Mouse (Mus musculus): ENCODE measurements at regions not wholly inside any gene's neighbourhood (a gene's known extent, or its start where the extent isn't known, plus 50 kb on each side); places are given as distances from the start of the nearest gene placed in this dataset.

- Histone ChIP-seq H3K9ac (replicated peaks) (no peak overlapping the region), H3K9me3 (no peaks in the 10 kb centered on the region), H3K27ac (no peak overlapping the region), H3K27me3 (no peaks in the 10 kb centered on the region), H3K36me3 (no peaks in the 10 kb centered on the region), H3K4me1 (replicated peaks) (no peaks in the 10 kb centered on the region), H3K4me3 (replicated peaks) (no peak overlapping the region), H3K4me2 (replicated peaks) (no peak overlapping the region)
- 82% methylated on average over 2 of the region's 2 CpGs for WGBS
- no peak for ATAC-seq
Observed at GRCm38 (mm10) chr16:18718040-18718439, 58.6 kb upstream of the Cldn5 start.

- no peak for ATAC-seq
- Histone ChIP-seq H3K9me3 (no peaks in the 10 kb centered on the region), H3K9ac (replicated peaks) (no peak overlapping the region), H3K4me2 (replicated peaks) (no peak overlapping the region), H3K36me3 (no peaks in the 10 kb centered on the region), H3K27ac (no peak overlapping the region; the same call in 1 of the 2 replicates), H3K27me3 (no peaks in the 10 kb centered on the region), H3K4me3 (replicated peaks) (no peak overlapping the region), H3K4me1 (replicated peaks) (no peaks in the 10 kb centered on the region)
- 64% methylated on average over 13 of the region's 13 CpGs for WGBS
Observed at GRCm38 (mm10) chr16:18720433-18721233, 56.0 kb upstream of the Cldn5 start.

GRCm38 (mm10) chr16:18723186-18723843 is 53.3 kb upstream of the Cldn5 start:
- Histone ChIP-seq H3K27me3 (no peaks in the 10 kb centered on the region), H3K9me3 (no peaks in the 10 kb centered on the region), H3K9ac (replicated peaks) (no peak overlapping the region), H3K27ac (no peak overlapping the region), H3K4me1 (replicated peaks) (no peaks in the 10 kb centered on the region), H3K4me2 (replicated peaks) (no peak overlapping the region), H3K36me3 (no peaks in the 10 kb centered on the region), H3K4me3 (replicated peaks) (no peak overlapping the region)
- no peak for ATAC-seq
- WGBS = 94% methylated on average over 3 of the region's 3 CpGs

- Histone ChIP-seq H3K4me1 (replicated peaks) (no peaks in the 10 kb centered on the region), H3K4me3 (replicated peaks) (no peak overlapping the region), H3K36me3 (no peaks in the 10 kb centered on the region), H3K9me3 (no peaks in the 10 kb centered on the region), H3K27ac (no peak overlapping the region), H3K4me2 (replicated peaks) (no peak overlapping the region), H3K27me3 (no peaks in the 10 kb centered on the region), H3K9ac (replicated peaks) (no peak overlapping the region)
- 47% methylated on average over 3 of the region's 3 CpGs for WGBS
- ATAC-seq = no peak
Observed at GRCm38 (mm10) chr16:18723874-18724273, 52.8 kb upstream of the Cldn5 start.

GRCm38 (mm10) chr16:18724706-18725105 is 51.9 kb upstream of the Cldn5 start:
- Histone ChIP-seq H3K27ac (no peak overlapping the region), H3K27me3 (no peaks in the 10 kb centered on the region), H3K36me3 (no peaks in the 10 kb centered on the region), H3K4me1 (replicated peaks) (no peaks in the 10 kb centered on the region), H3K4me2 (replicated peaks) (no peak overlapping the region), H3K9ac (replicated peaks) (no peak overlapping the region), H3K4me3 (replicated peaks) (no peak overlapping the region), H3K9me3 (no peaks in the 10 kb centered on the region)
- 31% methylated on average over 6 of the region's 6 CpGs for WGBS
- no peak for ATAC-seq

Data from midbrain, embryonic 13.5 days (tissue).